Mouse (Mus musculus) liver, adult 2 months (tissue): Measurements from ENCODE around the gene Ppfia3.

Experiments
- CTCF ChIP-seq: fragments of 200-500 bp; IDR thresholded peaks from 2 replicates; pipeline ENCODE4 v1.5.1; 2011; ENCODE audit warnings: low read depth, low read length, control low read depth
- POLR2A ChIP-seq: fragments of 200-500 bp; IDR thresholded peaks from 2 replicates; pipeline ENCODE4 v1.6.1; 2011; ENCODE audit warnings: low read length, control low read depth; ENCODE audit not compliant: insufficient read depth; ENCODE audit errors: extremely low read depth

- TF ChIP-seq CTCF (no peak), POLR2A (no peak)
Measured at GRCm38 (mm10) chr7:45356087-45356486, 10.7 kb downstream of the Ppfia3 start.
